Mouse (Mus musculus) gastrocnemius, postnatal 25 days (tissue): ENCODE results near the gene Ugt8a. TPM values are rescaled to one million over a fixed set of nuclear protein-coding genes. Genes with fewer than 3 reads are reported as not detected.

Source experiments
- DNase-seq: peaks from one replicate; pipeline ENCODE4 v3.0.0; 2022
- total RNA-seq, 2 experiments: library from RNA; stranded (reverse); gene quantifications; 1 replicate in 1 of 2; 2 replicates in 1 of 2; pipeline ENCODE4 v1.2.3; 2021

The Ugt8a gene
- total RNA-seq, 2 experiments from 2014 or later: 1.8 to 2.1 TPM

DNA sequence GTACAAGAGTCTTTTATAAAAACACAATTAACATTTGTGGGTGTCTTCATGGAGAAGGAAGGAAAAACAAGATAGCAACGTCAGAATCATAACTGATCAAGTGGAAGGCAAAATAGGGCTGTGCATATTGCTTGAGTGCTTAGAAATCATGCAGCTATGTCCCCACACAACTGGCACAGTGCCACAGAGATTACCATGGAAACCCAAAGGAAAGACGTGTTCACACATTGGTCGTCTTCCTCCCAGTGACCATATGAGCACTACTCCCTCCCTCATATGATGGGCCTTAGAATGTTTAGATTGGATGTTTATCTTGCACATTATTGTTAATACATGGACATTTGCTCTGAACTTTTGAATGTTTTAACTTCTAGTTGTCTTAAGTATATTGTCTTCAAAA is 76.8 kb downstream of the Ugt8a start:
- no peak for DNase-seq

GRCm38 (mm10) chr3:125849163-125849872 is 89.1 kb downstream of the Ugt8a start:
- DNase-seq: no peak

- no peak for DNase-seq
Measured at GRCm38 (mm10) chr3:125828051-125828450, 110.4 kb downstream of the Ugt8a start.

DNA sequence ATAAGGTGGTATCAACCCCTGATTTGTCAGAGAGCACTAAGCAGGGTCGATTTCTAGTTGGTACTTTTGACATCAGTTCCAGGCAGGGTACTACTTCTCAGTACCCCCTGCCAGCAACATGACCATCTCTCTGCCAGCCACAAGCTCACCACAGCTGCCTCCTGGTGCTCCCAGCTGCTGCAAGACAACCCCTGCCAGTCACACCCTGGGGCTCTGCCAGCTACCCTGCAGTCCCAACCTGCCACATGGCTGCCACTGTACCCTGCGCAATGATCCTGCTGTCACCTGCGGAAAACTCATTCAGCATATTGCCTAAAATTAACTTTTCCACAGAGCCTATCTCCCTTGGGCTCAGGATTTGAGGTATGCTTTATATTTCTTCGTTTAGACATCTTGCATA is 111.2 kb downstream of the Ugt8a start:
- peak; percentile 24 for DNase-seq

GRCm38 (mm10) chr3:125819741-125820140 is 118.7 kb downstream of the Ugt8a start:
- DNase-seq: no peak
